Mouse (Mus musculus): ENCODE measurements around the gene Ddx11. TPM values are rescaled to one million over a fixed set of nuclear protein-coding genes. Genes with fewer than 3 reads are reported as not detected.

Gene Ddx11
- 3.8 and 4.5 TPM in 2 replicates for polyA plus RNA-seq (2015; fragmentation: Nextera tagmentation; extraction: Ambion mirVana)

DNA sequence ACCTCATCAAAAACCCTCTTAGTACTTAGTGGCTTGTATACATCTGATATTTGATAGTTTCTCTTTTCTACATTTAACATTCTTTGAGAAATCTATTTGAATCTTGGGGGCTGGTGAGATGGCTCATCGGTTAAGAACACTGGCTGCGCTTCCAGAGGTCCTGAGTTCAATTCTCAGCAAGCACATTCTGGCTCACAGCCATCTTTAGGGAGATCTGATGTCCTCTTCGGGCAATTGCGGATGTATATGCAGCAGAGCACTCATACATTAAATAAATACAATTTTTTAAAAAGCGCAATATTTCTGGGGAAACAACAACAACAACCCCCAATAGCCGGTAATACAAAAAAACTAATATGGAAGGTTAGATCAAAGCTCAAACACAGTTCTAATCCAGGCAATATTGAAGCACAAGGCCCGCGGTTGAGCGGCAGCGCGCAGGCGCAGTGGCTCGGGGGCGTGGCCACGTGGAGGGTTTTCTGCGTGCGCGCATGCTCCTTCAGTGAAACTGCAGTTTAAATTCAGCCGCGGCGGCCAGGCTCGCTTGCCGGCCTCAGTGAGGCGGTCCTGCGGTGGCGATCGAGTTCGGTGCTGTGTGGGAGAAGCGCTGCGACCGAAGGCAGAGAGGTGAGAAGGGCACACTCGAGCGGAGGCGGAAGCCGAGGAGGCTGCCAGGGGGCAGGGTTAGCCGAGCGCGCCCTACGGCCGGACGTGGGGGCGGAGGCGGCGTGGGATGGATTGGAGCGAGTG is at the start of gene Ddx11:
TSS of gene Ddx11 (plus strand) at position 455 of the 750 bp plus-strand sequence.

DNA sequence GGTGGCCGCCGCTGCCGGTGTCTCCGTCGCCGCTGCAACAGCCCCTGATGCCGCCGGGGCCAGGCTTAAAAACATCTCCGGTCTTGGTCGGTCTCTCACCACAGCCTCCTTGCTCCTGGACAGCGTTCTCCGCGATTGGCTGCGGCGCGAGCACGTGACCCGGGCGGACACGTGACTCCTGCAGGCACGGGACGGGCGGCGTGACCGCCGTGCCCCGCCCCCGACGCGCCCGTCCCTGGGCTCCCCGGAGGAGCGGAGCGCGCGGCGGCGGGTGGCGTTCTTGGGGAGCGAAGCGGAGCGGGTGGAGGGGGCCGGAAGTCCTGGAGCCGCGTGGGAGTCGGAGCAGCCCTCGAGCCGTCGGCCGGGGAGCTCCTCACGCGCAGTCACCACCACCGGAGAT is 46.4 kb upstream of the Ddx11 start, which contains the start of gene Ankrd12:
TSS of gene Ankrd12 (minus strand) at position 156 of the 400 bp plus-strand sequence.

DNA sequence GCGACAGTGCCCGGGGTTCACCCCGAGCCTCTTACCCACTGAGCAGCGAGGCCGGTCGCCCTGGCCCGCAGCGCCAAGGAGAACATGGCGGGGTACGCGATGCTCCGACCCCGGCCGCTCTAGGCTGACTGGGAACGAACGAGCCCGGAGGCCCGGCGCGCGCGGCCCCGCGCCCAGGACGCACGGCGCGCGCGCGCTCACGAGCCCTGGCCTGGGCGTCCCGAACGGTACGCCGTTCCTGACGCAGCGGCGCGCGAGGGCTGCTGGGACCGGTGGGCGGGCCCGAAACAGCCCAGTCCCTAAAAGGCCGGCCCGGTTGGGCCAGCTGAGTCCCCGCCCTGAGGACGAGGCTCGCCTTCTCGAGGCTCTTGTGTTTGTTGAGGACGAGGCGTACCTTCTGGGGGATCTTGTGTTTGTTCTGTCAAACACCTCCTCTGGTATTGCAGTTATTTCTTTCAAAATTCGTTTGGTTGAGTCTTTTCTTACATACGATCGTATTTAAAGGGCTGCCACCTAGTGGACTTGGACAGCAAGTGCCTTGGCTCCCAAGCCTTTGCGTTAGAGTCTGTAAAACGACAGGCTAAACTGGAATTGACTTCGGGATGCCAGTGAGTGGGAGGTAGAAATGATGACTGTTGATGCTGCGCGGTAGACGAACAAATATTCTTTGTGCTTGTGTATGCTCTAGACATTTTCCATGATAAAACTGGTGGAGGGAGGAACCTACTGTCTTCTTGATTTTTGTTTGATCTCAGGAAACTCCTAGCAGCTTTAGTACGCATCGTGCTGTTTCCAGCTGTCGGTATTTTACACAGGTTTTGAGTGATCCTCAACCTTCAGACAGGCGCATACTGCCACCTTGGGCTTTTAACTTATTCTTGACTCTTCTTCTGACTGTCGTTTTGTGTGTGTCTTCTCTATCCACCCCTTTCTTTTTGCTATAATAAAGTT is 21.7 kb upstream of the Ddx11 start, which contains the start of gene Ndufv2:
TSS of gene Ndufv2 (minus strand) at position 180 of the 951 bp plus-strand sequence.

DNA sequence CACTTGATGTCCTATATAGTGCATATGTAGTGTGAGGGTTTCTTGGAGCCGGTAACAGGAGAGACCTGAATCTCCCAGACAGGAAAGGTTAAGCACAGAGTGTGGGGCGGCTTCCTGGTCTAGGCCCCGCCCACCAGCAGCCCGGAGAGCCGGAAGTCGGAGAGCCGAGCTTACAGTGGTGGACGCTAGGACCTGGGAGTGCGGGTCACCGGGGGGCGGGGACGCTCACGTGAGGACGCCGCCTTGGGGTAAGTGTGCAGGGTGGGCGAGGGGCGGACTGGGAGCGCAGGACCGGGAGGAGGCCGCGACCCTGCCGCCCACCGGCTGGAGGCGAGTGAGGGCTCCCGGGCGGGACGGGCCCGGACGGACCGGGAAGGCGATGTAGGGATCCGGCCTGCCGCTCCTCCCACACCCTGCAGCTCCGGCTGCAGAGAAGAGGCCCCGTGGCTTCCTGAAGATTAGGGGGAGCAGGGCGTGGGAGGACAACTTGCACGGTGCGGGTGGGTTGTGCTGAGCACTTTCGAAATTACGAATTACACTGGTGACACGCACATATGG is 11.8 kb upstream of the Ddx11 start, which contains the start of gene Washc1:
TSS of gene Washc1 (plus strand) at position 144 of the 558 bp plus-strand sequence.

Other genes with a start within 250 kb of the Ddx11 start
- 65.1 and 76.3 TPM in 2 replicates for gene Ralbp1, start 237.7 kb upstream of the Ddx11 start, polyA plus RNA-seq (2015; fragmentation: Nextera tagmentation; extraction: Ambion mirVana)
- 39.1 and 39.9 TPM in 2 replicates for gene Twsg1, start 172.3 kb upstream of the Ddx11 start, polyA plus RNA-seq (2015; fragmentation: Nextera tagmentation; extraction: Ambion mirVana)
- gene Ankrd12, start 46.4 kb upstream of the Ddx11 start, polyA plus RNA-seq (2015; fragmentation: Nextera tagmentation; extraction: Ambion mirVana) = 157 and 169 TPM in 2 replicates
- gene Ndufv2, start 22.0 kb upstream of the Ddx11 start, polyA plus RNA-seq (2015; fragmentation: Nextera tagmentation; extraction: Ambion mirVana) = 509 and 523 TPM in 2 replicates
- 35.0 and 42.7 TPM in 2 replicates for gene Washc1, start 12.0 kb upstream of the Ddx11 start, polyA plus RNA-seq (2015; fragmentation: Nextera tagmentation; extraction: Ambion mirVana)

Data from neural tube, postnatal 0 days (tissue).